Mouse (Mus musculus): ENCODE results near the gene Cidec.

Gene Cidec

DNA sequence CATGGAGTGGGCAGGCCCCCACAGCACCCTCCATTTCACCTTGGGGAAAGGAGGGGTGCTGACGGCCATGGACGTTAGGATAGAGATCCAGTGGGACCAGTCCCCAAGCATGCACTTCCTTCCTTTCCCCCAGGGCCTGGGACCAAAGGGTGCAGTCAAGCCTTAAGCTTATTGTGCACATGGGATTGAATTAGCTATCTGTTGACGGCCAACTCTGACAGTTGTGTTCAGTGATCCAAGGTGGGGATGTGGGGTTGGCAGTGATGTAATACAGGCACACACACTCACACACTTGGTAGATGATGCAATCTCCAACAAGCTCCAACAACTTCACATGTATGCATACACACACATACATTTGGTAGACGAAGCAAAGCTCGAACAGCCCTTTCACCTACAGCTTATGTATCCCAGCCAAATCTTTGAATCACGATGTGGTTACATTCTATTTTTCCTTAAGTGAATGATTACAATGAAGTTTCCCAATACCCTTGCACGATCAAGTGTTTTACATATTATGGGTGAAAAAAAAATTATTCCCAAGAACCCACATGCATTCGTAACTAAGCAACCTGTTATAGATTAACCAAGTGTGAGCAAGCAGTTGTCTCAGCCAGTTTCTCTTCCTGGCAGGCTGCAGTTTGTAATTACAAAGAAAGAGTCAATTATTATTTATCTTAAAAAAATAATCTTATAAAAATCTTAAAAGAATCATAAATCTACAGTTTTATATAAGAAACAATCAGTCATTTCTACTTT lies 8.8 kb upstream of the Cidec start:
- no peak for DNase-seq (ENCODE audit: low spot score)

DNA sequence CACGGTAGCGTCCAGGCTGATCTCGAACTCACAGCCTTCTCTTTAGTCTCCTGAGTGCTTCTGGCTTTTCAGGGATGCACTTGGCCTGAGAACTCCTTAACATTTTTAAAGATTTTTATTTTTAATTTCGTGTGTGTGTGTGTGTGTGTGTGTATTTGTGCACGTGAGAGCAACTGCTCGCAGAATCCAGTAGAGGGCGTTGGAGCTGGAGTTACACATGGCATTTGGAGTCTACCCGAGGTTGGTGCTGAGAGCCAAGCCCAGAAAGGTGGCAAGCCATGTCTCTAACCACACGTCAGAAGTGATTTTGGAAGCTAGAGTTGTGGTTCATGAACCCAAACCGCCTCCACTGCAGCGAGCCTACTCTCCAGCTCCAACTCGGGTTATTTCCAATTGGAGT lies 7.5 kb upstream of the Cidec start:
- no peak for DNase-seq (ENCODE audit: low spot score)

DNA sequence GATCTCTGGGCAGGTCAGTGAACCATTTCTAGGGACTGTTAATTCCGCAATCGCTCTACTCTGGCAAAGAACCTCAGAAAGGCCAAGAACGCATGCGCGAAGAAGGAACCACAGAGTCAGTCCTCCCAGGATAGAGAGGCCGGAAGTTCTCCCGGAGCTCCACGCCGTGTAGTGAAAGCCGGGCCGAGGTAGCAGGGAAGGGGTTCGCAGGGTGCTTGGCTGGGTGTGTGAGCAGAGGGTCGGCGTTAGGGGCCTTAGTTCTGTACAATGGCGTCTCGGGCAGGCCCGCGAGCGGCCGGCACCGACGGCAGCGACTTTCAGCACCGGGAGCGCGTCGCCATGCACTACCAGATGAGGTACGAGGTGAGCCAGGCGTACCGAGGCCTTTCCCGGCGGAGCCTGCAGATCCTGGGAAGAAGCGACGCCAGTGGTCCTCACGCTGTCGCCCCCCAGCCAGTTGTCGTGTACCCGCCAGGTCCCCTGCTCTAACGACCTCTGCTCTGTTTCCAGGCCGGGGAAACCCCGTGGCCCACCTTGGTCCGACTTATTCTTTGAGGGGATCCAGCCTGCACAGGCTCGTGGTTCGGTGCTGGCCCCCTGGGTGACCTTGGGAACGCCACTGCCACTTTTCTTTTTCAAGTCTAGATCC lies 7.0 kb upstream of the Cidec start, which contains the start of gene Jagn1:
Gene Jagn1 (plus strand): TSS at position 128 of the 649 bp plus-strand sequence.
- DNase-seq (ENCODE audit: low spot score): peak; percentile 99

DNA sequence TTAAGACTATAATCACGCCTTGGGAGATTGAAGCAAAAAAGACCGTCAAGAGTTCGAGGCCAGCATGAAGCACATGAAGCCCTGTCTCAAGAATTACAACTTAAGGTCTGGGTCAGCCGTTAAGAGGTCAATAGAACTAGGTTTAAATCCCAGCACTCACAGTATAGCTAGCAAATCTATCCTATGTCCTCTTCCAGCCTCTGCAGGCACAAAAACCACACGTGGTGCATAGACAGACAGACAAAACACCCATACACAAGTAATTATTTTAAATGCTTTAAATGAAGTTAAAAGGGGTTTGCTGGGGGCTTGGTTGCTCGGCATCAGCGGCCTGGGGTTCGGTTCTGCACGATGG lies 6.5 kb upstream of the Cidec start:
- DNase-seq (ENCODE audit: low spot score): no peak

DNA sequence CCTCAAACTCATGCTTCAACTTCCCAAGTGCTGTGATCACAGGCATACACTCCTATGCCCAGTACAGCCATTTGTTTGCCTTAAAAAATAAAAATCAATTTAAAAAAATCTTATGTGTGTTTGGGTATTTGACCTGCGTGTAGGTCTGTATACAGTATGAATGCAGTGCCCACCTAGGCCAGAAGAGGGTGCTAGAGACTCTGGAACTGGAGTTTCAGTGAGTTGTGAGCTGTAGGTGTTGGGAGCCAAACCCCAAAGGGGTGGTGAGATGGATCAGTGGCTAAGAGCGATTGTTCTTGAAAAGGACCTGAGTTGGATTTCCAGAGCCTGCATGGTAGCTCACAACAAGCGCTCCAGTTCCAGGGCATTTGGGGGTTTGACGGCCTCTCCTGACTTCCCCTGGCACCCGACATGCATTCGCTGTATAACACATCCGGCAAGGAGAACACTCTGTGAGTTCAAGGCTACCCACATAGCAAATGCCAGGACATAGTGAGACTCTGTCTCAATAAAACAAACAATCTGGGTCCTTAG lies 5.7 kb upstream of the Cidec start:
- DNase-seq (ENCODE audit: low spot score): peak; percentile 89

- no peak for DNase-seq (ENCODE audit: low spot score)
Measured at GRCm38 (mm10) chr6:113440686-113441085, 5.1 kb upstream of the Cidec start.

GRCm38 (mm10) chr6:113438721-113439430 lies 3.3 kb upstream of the Cidec start:
- DNase-seq (ENCODE audit: low spot score): no peak

- DNase-seq (ENCODE audit: low spot score): no peak
Measured at GRCm38 (mm10) chr6:113437135-113437534, 1.6 kb upstream of the Cidec start.

DNA sequence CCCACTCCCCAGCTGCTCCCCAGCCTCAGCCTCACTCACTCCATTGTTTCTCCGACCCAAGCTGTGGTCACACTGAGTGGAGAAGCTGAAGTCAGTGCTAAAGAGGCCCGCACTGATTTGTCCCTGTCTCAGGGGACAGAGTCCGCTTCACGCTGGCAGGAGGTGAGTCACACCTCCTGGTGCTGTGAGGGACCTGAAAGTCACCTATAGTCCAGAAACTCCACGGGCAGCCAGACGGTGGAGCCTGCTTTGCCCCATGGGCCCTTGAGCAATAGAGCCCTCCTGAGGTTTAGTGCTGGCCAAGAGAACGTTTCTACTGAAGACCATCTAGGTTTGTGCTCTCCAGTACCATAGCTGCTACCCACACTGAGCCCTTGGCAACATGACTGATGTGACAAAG lies 869 bp downstream of the Cidec start:
- no peak for DNase-seq (ENCODE audit: low spot score)

DNA sequence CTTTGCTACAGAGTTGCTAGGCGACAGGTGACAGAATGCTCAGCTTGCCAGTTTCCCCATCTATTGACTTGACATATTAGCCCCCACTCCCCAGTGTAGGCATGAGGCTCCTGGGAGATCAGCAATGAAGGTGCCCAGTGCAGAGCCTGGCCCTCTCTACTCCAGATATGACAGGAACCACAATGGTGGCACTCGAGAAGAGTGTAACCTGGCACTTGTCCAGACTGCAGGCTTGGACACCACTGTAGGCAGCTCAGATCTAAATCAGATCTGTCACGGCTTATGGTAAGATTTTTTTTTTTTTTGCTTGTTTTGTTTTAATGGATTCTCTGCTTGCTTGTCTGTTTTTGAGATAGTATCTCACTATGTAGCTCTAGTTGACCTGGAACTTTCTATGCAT lies 1.9 kb downstream of the Cidec start:
- DNase-seq (ENCODE audit: low spot score): no peak

DNA sequence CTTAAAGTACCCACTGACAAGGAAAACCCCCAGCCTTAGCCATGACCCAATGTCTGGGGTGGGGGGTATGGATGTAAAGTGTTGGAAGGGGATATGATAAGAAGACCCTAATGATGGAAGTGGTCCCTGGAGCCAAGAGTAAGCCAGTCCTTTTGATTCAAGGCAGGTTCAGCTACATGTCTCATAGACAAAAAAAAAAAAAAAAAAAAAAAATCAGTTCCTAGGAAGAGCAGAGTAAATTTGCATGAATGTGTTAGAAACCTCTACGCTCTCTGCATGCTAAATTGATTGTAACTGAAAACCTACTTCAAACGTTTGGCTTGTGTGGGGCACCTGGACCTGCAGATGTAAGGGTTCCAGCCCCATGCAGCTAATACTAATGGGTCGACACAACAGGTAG lies 3.8 kb downstream of the Cidec start:
- DNase-seq (ENCODE audit: low spot score): no peak

DNA sequence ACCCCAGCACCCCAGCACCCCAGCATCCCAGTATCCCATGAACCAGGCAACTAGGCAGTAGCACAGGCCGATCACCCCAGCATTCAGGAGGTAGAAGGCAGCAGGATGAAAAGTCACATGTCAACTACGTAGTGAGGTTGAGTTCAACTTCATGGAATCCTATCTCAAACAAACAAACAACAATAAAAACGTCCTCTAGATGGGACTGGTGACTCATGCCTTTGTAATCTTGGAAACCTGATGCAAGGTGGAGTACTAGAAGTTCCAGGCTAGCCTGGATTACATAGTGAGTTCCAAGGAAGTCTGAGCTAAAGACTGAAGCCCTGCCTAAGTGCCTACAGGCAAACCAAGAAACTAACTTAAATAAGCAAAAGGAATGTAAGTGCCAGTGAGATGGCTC lies 4.7 kb downstream of the Cidec start:
- no peak for DNase-seq (ENCODE audit: low spot score)

DNA sequence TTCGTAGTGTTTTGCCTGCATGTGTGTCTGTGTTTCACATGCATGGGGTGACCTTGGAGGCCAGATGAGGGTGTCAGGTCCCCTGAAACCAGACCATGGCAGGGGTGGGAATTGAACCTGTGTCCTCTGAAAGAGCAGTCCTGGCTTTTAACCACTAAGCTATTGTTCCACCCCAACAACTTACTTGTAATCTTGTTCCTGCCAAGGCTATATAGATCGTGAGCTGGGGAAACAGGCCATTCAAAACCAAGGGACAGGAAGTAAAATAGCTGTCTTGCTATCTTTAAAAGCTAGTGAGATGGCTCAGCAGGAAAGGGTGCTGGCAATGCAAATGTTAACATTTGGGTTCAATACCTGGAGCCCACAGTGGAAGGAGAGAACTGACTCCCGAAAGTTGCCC lies 5.6 kb downstream of the Cidec start:
- DNase-seq (ENCODE audit: low spot score): no peak

- no peak for DNase-seq (ENCODE audit: low spot score)
Measured at GRCm38 (mm10) chr6:113428006-113428405, 7.6 kb downstream of the Cidec start.

- peak; percentile 61 for DNase-seq (ENCODE audit: low spot score)
Measured at GRCm38 (mm10) chr6:113427397-113427796, 8.2 kb downstream of the Cidec start.

- DNase-seq (ENCODE audit: low spot score): no peak
Measured at GRCm38 (mm10) chr6:113426696-113427095, 8.9 kb downstream of the Cidec start.

- no peak for DNase-seq (ENCODE audit: low spot score)
Measured at GRCm38 (mm10) chr6:113424187-113424586, 11.4 kb downstream of the Cidec start.

DNA sequence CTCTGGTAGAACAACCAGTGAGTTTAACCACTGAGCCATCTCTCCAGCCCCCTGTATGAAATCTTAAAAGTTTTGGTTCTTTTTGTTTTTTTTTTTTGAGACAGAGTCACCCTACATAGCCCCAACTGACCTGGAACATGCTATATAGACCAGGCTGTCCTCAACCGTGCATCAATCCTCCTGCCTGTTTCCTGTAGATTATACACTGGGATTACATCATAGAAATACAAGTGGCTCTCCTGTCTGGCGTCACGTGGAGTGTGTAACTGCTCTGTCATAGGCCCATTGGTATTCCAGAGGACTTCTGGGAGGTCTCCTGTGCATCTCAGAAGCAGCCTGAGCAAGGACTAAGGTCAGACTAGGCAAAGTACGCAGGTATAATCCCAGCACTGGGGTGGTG lies 12.6 kb downstream of the Cidec start:
- no peak for DNase-seq (ENCODE audit: low spot score)

- peak; percentile 99 for DNase-seq (ENCODE audit: low spot score)
Measured at GRCm38 (mm10) chr6:113419199-113419587, 16.4 kb downstream of the Cidec start, which contains the start of gene Rpusd3. Gene Rpusd3 (minus strand): TSS chr6:113419340.

DNA sequence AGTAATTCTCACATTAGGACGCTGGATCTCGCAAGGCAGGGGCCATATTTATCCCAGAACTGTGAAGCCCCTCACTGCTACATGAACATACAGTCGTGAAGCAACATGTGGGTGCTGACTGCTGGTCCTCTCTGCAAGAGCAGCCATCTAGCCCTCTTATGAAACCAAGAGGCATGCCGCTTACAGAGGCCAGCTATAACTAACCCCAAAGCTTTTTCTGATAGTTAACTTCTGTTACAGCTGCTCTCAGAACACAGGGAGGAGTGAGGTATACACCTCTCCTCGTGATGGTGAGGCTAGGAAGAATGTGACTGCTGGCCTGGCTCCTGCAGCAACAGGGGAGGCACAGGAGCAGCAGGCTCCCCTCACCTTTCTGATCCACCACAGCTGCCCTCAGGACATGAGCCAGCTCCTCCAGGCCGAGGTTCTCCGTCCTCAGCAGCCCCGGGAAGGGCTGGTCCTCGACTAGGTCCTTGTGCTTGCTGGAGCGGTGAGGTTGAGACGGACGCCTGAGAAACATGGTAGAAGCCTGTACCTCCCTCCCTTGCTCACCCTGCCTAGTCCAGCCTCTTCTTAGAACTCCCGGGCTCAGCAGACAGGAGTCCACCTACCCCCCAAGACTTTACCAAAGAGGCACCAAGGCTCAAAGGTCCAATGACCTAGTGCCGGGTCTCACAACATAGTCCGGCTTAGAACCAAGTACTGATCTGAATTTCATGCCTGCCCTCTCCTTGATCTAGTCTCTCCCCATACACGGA lies 16.9 kb downstream of the Cidec start:
- no peak for DNase-seq (ENCODE audit: low spot score)

DNA sequence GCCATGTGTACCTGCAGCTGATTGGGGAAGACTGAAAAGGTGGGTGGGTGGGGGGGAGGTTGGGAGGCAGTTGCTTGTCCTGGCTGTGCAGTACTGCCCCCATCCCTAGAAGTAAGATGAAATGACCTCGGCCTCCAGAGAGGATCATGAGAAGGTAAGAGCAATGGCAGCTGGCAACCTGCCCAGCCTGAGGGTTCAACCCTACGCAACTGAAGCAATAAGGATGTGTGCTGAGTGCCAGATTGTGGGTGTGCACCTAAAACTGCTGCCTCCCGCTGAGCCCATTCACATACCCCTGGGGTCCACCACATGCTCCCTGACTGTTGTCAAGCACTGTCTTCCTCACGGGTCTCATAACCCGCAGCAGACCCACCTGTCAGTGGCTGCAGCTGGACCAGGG lies 19.1 kb downstream of the Cidec start:
- no peak for DNase-seq (ENCODE audit: low spot score)

DNA sequence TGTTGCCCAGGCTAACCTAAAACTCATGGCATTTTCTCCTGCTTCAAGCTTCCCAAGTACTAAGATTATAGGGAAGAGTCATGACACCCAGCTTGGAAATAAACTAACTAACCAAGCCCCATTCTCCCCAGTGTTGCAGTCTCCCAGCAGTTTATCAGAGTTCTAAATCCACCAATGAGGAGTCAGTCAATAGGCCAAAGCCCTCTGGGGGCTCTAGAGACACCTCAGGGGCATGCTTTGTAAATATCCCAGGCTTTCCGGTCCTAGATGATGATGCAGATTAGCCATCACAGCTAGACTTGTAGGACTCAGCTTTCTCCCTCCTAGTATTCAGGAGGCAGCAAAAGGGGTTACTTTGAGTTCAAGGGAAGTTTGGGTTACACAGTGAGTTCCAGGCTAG lies 25.6 kb downstream of the Cidec start:
- DNase-seq (ENCODE audit: low spot score): no peak
